Mouse (Mus musculus) heart, adult 2 months (tissue): ENCODE data around the gene Gm10375. TPM values are rescaled to one million over a fixed set of nuclear protein-coding genes. Genes with fewer than 3 reads are reported as not detected.
"Not testable (repeated sequence)": the region's sequence is repeated elsewhere in the genome, so short reads cannot be mapped to it uniquely, and the experiment has no call there.

Experiments
- DNase-seq, 2 experiments: peaks; one replicate each; pipeline ENCODE4 v3.0.0; 2021
- H3K27ac ChIP-seq: fragments of 200-600 bp; 2 replicates; pipeline ENCODE4 v1.8.1; 2022
- H3K27me3 ChIP-seq: fragments of 200-500 bp; 2 replicates; pipeline ENCODE4 v1.6.1; 2012; ENCODE audit warnings: mild to moderate bottlenecking, low read length, inconsistent platforms, mixed read lengths; ENCODE audit not compliant: control insufficient read depth, insufficient read depth
- H3K36me3 ChIP-seq: fragments of 200-500 bp; 2 replicates; pipeline ENCODE4 v1.6.1; 2012; ENCODE audit warnings: low read length, inconsistent platforms; ENCODE audit not compliant: control insufficient read depth, insufficient read depth
- H3K4me1 ChIP-seq: fragments of 200-500 bp; 2 replicates; pipeline ENCODE4 v1.6.1; 2011; ENCODE audit warnings: low read length; ENCODE audit not compliant: control insufficient read depth, insufficient read depth
- H3K4me3 ChIP-seq: fragments of 200-600 bp; 2 replicates; pipeline ENCODE4 v1.8.1; 2022
- H3K79me2 ChIP-seq: fragments of 200-500 bp; replicated peaks from 2 replicates; pipeline ENCODE4 v1.6.1; 2012; ENCODE audit warnings: mild to moderate bottlenecking, inconsistent platforms, low read length, moderate library complexity, mixed read lengths; ENCODE audit not compliant: control insufficient read depth, insufficient read depth
- H3K9ac ChIP-seq: fragments of 200-500 bp; 2 replicates; pipeline ENCODE4 v1.6.1; 2012; ENCODE audit warnings: low read depth, mild to moderate bottlenecking, control low read depth, inconsistent platforms, low read length, mixed read lengths
- WGBS: fragments of 180-500 bp; shearing (Covaris S2); methylation state at CpG from one replicate; pipeline ENCODE4 v1.1.7; 2018; 5-methylcytosine and 5-hydroxymethylcytosine counted together
- intact Hi-C: fragments of 180-260 bp; cut with DNase I; formaldehyde crosslinking; loops from one replicate; pipeline ENCODE4 v1.15.1; 2025
- long read RNA-seq: library from polyadenylated mRNA; stranded (forward); transcript quantifications from one replicate; pipeline ENCODE4 v2.0.0, GENCODE M21; 2021
- polyA plus RNA-seq: library from polyadenylated mRNA; depleted of rRNA; stranded (reverse); fragments of >200 nt; gene quantifications from 2 replicates; pipeline ENCODE4 v1.2.3, GENCODE M21; 2012; rRNA removed
- total RNA-seq, 2 experiments: library from RNA; stranded (reverse); gene quantifications; 2 replicates each; pipeline ENCODE4 v1.2.3; 2021

The Gm10375 gene
- total RNA-seq (not detected), polyA plus RNA-seq (not detected in 2 replicates)
- long read RNA-seq, result 0 reads

DNA sequence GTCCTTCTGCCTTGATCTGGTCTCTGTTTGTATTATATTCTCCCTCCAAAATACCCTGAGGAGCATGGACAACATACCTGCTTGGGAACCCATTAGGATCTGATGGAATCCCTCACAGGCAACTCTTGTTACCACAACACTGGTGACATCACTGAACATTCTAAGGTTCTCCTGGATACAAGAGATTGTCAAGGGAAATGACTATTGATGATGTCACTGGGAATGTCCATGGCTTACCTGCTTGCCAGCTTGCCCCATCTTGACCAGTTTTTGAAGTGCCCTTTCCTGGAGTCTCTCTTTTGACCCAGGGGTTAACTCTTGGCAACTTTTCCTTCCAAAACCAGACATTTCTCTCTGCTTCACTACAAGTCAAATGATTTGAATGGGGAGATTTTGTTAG, at the start of gene Gm10375:
TSS of gene Gm10375 (minus strand) at position 101 of the 400 bp plus-strand sequence.
- H3K79me2 ChIP-seq, H3K4me1 ChIP-seq, H3K4me3 ChIP-seq, intact Hi-C loops, H3K27me3 ChIP-seq, H3K36me3 ChIP-seq, H3K27ac ChIP-seq, H3K9ac ChIP-seq, DNase-seq: not testable (repeated sequence)

DNA sequence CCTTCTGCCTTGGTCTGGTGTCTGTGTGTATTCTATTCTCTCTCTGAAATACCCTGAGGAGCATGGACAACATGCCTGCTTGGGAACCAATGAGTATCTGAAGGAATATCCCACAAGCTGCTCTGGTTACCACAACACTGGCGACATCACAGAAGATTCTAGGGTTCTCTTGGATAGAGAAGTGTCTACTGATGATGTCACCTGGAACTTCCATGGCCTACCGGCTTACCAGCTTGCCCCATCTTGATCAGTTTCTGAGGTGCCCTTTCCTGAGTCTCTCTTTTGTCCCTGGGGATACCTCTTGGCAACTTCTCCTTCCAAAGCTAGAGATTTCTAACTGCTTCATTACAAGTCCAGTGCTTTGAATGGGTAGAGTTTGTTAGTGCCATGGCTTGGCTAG, 28.8 kb downstream of the Gm10375 start, which contains the start of gene Gm17654:
TSS of gene Gm17654 (minus strand) at position 101 of the 400 bp plus-strand sequence.
- H3K36me3 ChIP-seq, H3K79me2 ChIP-seq, H3K4me1 ChIP-seq, intact Hi-C loops, DNase-seq, H3K9ac ChIP-seq, H3K27ac ChIP-seq, H3K27me3 ChIP-seq, H3K4me3 ChIP-seq: not testable (repeated sequence)
- WGBS, result 38% methylated on average over 1 of the region's 2 CpGs

DNA sequence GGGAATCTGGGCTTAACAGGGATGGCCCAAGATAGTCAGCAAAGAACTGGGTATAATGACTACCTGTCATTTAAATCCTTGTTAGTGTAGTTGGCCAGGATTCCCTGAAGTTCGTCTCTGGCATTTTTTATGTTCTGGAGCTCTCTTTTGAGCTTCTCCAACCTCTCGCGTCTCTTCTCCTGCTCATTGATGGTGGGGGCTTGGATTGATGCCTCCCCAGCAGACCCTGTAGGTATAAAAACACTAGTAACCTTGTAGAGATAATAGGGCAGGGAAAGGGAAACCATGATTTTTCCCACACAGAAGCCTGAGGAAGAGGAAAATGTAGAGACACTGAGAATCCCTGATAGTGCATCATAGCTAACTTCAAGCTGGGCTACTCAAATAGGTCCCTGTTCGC, 29.8 kb downstream of the Gm10375 start:
- H3K4me3 ChIP-seq, H3K27ac ChIP-seq, H3K36me3 ChIP-seq, H3K4me1 ChIP-seq, H3K27me3 ChIP-seq, H3K79me2 ChIP-seq, H3K9ac ChIP-seq, DNase-seq, intact Hi-C loops: not testable (repeated sequence)
- WGBS, result 64% methylated on average over 4 of the region's 4 CpGs

Other genes with a start within 250 kb of the Gm10375 start
- not detected for gene Gm8138, start 191.7 kb downstream of the Gm10375 start, total RNA-seq
- gene Gm8138, start 191.7 kb downstream of the Gm10375 start, polyA plus RNA-seq, result not detected in 2 replicates
- not detected for gene Gm5799, start 64.4 kb downstream of the Gm10375 start, total RNA-seq
- not detected in 2 replicates for gene Gm5799, start 64.4 kb downstream of the Gm10375 start, polyA plus RNA-seq
- not detected for gene Gm17654, start 28.9 kb downstream of the Gm10375 start, total RNA-seq
- not detected in 2 replicates for gene Gm17654, start 28.9 kb downstream of the Gm10375 start, polyA plus RNA-seq
- not detected for gene Gm8165, start 69.2 kb upstream of the Gm10375 start, total RNA-seq
- not detected in 2 replicates for gene Gm8165, start 69.2 kb upstream of the Gm10375 start, polyA plus RNA-seq
- under 1 TPM; 0.39 to 0.61 TPM for gene Gm7324, start 89.8 kb upstream of the Gm10375 start, total RNA-seq
- gene Gm7324, start 89.8 kb upstream of the Gm10375 start, polyA plus RNA-seq, result not detected in 2 replicates
- not detected for gene Gm16506, start 119.5 kb upstream of the Gm10375 start, total RNA-seq
- not detected in 2 replicates for gene Gm16506, start 119.5 kb upstream of the Gm10375 start, polyA plus RNA-seq
- gene Gm6526, start 139.9 kb upstream of the Gm10375 start, total RNA-seq, result not detected
- gene Gm6526, start 139.9 kb upstream of the Gm10375 start, polyA plus RNA-seq, result not detected in 2 replicates
- gene Gm8180, start 176.7 kb upstream of the Gm10375 start, total RNA-seq, result not detected
- gene Gm8180, start 176.7 kb upstream of the Gm10375 start, polyA plus RNA-seq, result not detected in 2 replicates